Mouse (Mus musculus) bone marrow macrophage, adult 2 months (primary cell): Measurements from ENCODE around the gene Fgf11. TPM values are rescaled to one million over a fixed set of nuclear protein-coding genes. Genes with fewer than 3 reads are reported as not detected.

Experiments used
- H3K27ac ChIP-seq: 2 replicates; pipeline ENCODE4 v1.5.1; 2012; ENCODE audit warnings: low read depth, low read length; ENCODE audit not compliant: insufficient read depth
- H3K4me1 ChIP-seq: 2 replicates; pipeline ENCODE4 v1.6.1; 2012; ENCODE audit warnings: low read length; ENCODE audit not compliant: control insufficient read depth, insufficient read depth
- H3K4me3 ChIP-seq: 2 replicates; pipeline ENCODE4 v1.5.1; 2012; ENCODE audit warnings: mild to moderate bottlenecking, low read length, moderate library complexity; ENCODE audit not compliant: insufficient read depth
- CTCF ChIP-seq: IDR thresholded peaks from 2 replicates; pipeline ENCODE4 v1.5.1; 2012; ENCODE audit warnings: low read depth, mild to moderate bottlenecking, low read length, moderate library complexity
- POLR2A ChIP-seq: IDR thresholded peaks from 2 replicates; pipeline ENCODE4 v1.6.1; 2012; ENCODE audit warnings: mild to moderate bottlenecking, low read depth, low read length, borderline replicate concordance
- polyA plus RNA-seq: library from polyadenylated mRNA; stranded (reverse); fragments of >200 nt; gene quantifications from 2 replicates; pipeline ENCODE4 v1.2.4, GENCODE M21; 2012; ENCODE audit not compliant: missing spikeins, insufficient read depth, insufficient read length

The Fgf11 gene
- polyA plus RNA-seq, 1 experiment = 29.7 TPM

DNA sequence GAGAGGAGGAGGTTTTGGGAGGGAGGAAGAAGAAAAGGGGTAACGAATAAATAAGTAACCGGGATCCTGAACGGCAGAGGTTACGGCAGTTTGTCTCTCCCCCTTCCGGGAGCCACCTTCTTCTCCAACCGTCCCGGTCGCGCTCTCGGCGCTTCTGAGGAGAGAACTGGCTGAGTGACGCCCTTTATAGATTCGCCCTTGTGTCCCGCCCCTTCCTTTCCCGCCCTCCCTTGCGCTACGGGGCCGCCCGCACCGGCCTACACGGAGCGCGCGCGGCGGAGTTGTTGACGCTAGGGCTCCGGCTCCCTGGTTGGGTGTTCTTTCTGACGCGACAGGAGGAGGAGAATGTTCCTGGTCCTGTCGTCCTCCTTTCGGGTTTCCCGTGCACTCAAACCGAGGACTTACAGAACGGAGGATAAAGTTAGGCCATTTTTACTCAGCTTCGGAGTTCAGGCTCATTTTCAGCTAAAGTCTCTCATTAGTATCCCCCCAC lies 43.1 kb downstream of the Fgf11 start, which contains the start of gene Polr2a:
Gene Polr2a (minus strand): TSS at position 160 of the 493 bp plus-strand sequence.
- H3K4me1 ChIP-seq = peaks cover 28% of the 10 kb centered on the region
- TF ChIP-seq POLR2A (peak; percentile 100), CTCF (no peak)
- H3K4me3 ChIP-seq = peak within 1 kb of the TSS; percentile 83
- peak within 1 kb of the TSS; percentile 97 for H3K27ac ChIP-seq

DNA sequence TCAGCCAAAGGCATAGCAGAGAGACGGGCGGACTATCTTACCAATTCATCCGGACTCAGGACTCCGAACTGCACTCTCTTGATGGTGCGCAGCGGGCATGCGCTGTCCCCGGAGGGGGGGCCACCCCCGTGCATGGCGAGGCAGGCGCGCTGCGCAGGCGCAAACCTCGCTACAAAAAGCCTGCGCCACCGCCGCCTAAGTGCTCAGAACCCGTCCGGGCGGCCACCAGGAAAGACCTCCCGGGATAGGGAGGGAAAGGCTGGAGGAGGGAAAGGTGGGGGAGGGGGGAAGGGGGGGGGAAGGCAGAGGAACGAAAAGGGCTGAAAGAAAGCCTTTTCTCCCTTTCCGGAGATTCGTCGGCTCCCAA lies 43.6 kb downstream of the Fgf11 start:
- Histone ChIP-seq H3K4me3 (peak overlapping the region; percentile 69), H3K27ac (peak overlapping the region; percentile 94), H3K4me1 (peaks cover 30% of the 10 kb centered on the region)
- no peak for TF ChIP-seq POLR2A
- no peak for TF ChIP-seq CTCF

DNA sequence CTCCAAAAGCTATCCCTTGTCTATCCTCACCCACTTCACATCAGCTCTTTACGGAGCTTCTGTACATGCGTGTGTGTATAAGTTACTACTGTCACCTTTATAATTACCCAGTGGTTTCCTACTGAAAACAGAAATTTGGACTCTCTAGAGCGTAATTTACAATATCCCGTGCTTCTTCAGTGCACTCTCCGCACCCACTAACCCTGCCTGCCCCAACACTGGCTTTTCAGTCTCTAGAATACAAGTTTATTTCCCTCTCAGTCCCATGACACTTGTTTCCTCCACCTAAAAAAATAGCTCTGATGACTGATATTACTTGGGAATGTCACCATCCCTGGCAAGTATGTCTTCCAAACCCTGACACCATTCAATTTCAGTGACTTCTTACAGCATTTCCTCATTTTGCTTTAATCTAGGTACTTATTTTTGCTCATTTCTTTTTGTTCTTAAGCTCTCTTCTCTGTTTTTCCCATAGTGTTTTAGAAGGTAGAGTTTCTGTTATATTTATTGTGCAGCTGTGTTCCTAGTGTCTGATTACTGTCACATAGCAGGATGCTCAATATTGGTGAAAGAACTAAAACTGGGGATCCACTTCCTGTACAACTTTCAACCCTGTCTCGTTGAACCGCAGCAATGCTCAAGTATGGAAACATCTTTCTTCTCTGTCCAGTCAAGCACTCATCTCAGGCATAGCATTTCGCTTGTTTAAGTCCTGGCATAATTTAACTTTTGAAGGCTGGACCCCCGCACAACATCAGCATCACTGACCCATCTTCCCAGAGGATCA lies 44.2 kb downstream of the Fgf11 start:
- H3K27ac ChIP-seq = peak overlapping the region; percentile 94
- peak overlapping the region; percentile 69 for H3K4me3 ChIP-seq
- H3K4me1 ChIP-seq = peaks cover 36% of the 10 kb centered on the region
- TF ChIP-seq CTCF = no peak
- TF ChIP-seq POLR2A = no peak

DNA sequence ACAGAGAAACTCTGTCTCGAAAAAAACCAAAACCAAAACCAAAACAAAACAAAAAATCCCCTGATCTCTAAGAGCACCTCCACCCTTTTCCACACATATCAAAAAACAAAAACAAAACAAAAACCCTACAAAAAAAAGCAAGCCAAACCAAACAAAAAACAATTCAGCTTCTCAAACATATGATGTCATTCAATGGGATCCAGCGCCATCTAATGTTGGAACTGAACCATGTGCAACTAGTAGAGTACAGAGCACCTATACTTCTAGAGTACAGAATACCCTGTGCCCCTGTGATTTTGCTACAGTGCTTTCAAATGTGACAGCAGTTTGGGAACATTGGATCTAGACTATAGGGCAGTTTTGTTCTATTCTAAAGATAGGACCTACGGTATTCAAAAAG lies 47.0 kb downstream of the Fgf11 start:
- no peak overlapping the region for H3K27ac ChIP-seq
- TF ChIP-seq POLR2A (no peak), CTCF (no peak)
- no peak overlapping the region for H3K4me3 ChIP-seq
- peaks cover 22% of the 10 kb centered on the region for H3K4me1 ChIP-seq

DNA sequence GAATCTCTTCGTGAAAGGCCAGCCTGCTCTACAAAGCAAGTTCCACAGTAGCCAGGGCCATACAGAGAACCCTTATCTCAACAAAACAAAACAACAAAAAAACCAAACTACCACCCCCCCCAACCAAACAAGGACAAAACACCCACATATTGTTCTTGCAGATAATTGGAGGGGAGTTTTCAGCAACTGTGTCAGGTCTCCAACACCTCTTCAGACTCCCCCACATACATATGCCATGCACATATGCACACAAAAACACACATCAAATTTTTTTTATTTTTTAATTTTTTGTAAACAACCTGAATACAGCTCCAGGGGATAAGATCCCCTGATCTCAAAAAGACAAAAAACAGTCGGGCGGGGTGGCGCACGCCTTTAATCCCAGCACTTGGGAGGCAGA lies 47.4 kb downstream of the Fgf11 start:
- Histone ChIP-seq H3K27ac (no peak overlapping the region), H3K4me3 (no peak overlapping the region), H3K4me1 (peaks cover 22% of the 10 kb centered on the region)
- TF ChIP-seq CTCF = no peak

DNA sequence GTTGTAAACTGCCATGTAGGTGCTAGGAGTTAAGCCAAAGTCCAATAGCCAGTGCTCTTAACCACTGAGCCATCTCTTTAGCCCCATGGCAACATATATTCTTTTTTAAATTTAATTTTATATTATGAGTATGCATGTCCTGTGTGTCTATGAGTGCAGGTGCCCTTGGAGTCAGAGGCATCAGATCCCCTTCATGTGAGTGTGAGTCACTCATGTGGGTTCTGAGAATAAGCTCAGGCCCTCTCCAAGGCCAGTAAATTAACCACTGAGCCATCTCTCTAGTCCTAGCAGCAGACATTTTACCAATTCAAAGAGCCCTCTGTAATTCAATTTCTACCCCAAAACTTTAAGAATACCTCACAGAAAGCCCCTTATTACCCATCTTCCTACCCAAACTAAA lies 49.0 kb downstream of the Fgf11 start:
- Histone ChIP-seq H3K27ac (peak overlapping the region; percentile 70), H3K4me1 (peaks cover 22% of the 10 kb centered on the region), H3K4me3 (no peak overlapping the region)
- TF ChIP-seq POLR2A = no peak
- TF ChIP-seq CTCF = no peak

DNA sequence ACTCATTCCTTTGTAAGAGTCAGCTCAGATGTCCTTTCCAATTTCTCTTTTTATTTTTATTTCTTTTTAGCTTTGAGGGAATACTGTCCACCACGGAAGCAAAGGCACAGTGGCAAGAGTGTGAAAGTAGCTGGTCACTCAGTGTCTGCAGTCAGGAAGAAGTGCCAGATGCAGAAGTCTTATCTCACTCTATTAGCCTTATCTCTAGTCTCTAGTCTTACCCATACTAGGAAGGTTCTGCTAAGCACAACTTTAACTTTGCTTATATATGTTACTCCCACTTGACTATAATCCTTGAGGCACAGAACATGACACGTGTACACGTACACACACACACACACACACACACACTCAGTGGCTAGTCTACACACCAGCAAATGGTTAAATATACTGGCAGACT lies 50.0 kb downstream of the Fgf11 start:
- H3K4me3 ChIP-seq = no peak overlapping the region
- H3K27ac ChIP-seq = no peak overlapping the region
- H3K4me1 ChIP-seq = peaks cover 22% of the 10 kb centered on the region
- TF ChIP-seq POLR2A = no peak
- TF ChIP-seq CTCF = no peak

Other genes with a start within 250 kb of the Fgf11 start
- 0.33 TPM in 1 of 2 replicates, not detected in the other for gene Efnb3, start 241.7 kb downstream of the Fgf11 start, polyA plus RNA-seq
- gene Wrap53, start 221.6 kb downstream of the Fgf11 start, polyA plus RNA-seq = 8.2 and 8.8 TPM in 2 replicates
- gene Trp53, start 221.5 kb downstream of the Fgf11 start, polyA plus RNA-seq = 76.1 and 79.7 TPM in 2 replicates
- gene Atp1b2, start 195.9 kb downstream of the Fgf11 start, polyA plus RNA-seq = not detected in 2 replicates
- gene Shbg, start 184.0 kb downstream of the Fgf11 start, polyA plus RNA-seq = not detected in 2 replicates
- 2.5 and 4.3 TPM in 2 replicates for gene Sat2, start 179.8 kb downstream of the Fgf11 start, polyA plus RNA-seq
- 54.1 and 64.6 TPM in 2 replicates for gene Fxr2, start 168.9 kb downstream of the Fgf11 start, polyA plus RNA-seq
- gene Sox15, start 146.5 kb downstream of the Fgf11 start, polyA plus RNA-seq = not detected in 2 replicates
- 64.2 and 68.9 TPM in 2 replicates for gene Mpdu1, start 139.2 kb downstream of the Fgf11 start, polyA plus RNA-seq
- 1,401 and 1,598 TPM in 2 replicates for gene Cd68, start 135.7 kb downstream of the Fgf11 start, polyA plus RNA-seq
- 303 and 319 TPM in 2 replicates for gene Eif4a1, start 129.4 kb downstream of the Fgf11 start, polyA plus RNA-seq
- 120 and 131 TPM in 2 replicates for gene Senp3, start 119.8 kb downstream of the Fgf11 start, polyA plus RNA-seq
- 20.8 and 23.9 TPM in 2 replicates for gene Tnfsf13, start 116.1 kb downstream of the Fgf11 start, polyA plus RNA-seq
- 97.6 and 101 TPM in 2 replicates for gene Tnfsf12, start 106.0 kb downstream of the Fgf11 start, polyA plus RNA-seq
- 43.9 and 59.4 TPM in 2 replicates for gene Tnfsfm13, start 105.8 kb downstream of the Fgf11 start, polyA plus RNA-seq
- 46.5 and 69.7 TPM in 2 replicates for gene Polr2a, start 43.2 kb downstream of the Fgf11 start, polyA plus RNA-seq
- gene Slc35g3, start 39.9 kb downstream of the Fgf11 start, polyA plus RNA-seq = not detected in 2 replicates
- gene Zbtb4, start 35.9 kb downstream of the Fgf11 start, polyA plus RNA-seq = 28.8 and 38.2 TPM in 2 replicates
- gene Chrnb1, start 5.9 kb downstream of the Fgf11 start, polyA plus RNA-seq = 1.0 and 1.8 TPM in 2 replicates
- gene Tmem102, start 3.8 kb upstream of the Fgf11 start, polyA plus RNA-seq = not detected in 2 replicates
- not detected in 2 replicates for gene Gm39566, start 13.4 kb upstream of the Fgf11 start, polyA plus RNA-seq
- not detected in 2 replicates for gene Spem2, start 16.6 kb upstream of the Fgf11 start, polyA plus RNA-seq
- not detected in 2 replicates for gene Spem1, start 20.3 kb upstream of the Fgf11 start, polyA plus RNA-seq
- gene Nlgn2, start 35.9 kb upstream of the Fgf11 start, polyA plus RNA-seq = 9.9 and 10.9 TPM in 2 replicates
- 253 and 279 TPM in 2 replicates for gene Tmem256, start 36.7 kb upstream of the Fgf11 start, polyA plus RNA-seq
- 58.6 and 68.1 TPM in 2 replicates for gene Plscr3, start 44.5 kb upstream of the Fgf11 start, polyA plus RNA-seq
- not detected in 2 replicates for gene Tnk1, start 56.9 kb upstream of the Fgf11 start, polyA plus RNA-seq
- not detected in 2 replicates for gene Tmem95, start 76.2 kb upstream of the Fgf11 start, polyA plus RNA-seq
- gene Kctd11, start 79.5 kb upstream of the Fgf11 start, polyA plus RNA-seq = 6.3 and 7.1 TPM in 2 replicates
- gene Acap1, start 93.7 kb upstream of the Fgf11 start, polyA plus RNA-seq = 0.66 TPM in 1 of 2 replicates, not detected in the other
- gene 2810408A11Rik, start 99.1 kb upstream of the Fgf11 start, polyA plus RNA-seq = 1.4 TPM in 1 of 2 replicates, not detected in the other
- gene Neurl4, start 99.2 kb upstream of the Fgf11 start, polyA plus RNA-seq = 15.8 and 16.9 TPM in 2 replicates
- 92.8 and 103 TPM in 2 replicates for gene Gps2, start 112.0 kb upstream of the Fgf11 start, polyA plus RNA-seq
- gene Eif5a, start 120.1 kb upstream of the Fgf11 start, polyA plus RNA-seq = 326 and 347 TPM in 2 replicates
- gene Ybx2, start 133.9 kb upstream of the Fgf11 start, polyA plus RNA-seq = not detected in 2 replicates
- not detected in 2 replicates for gene Slc2a4, start 146.3 kb upstream of the Fgf11 start, polyA plus RNA-seq
- gene Cldn7, start 162.9 kb upstream of the Fgf11 start, polyA plus RNA-seq = not detected in 2 replicates
- gene Ctdnep1, start 179.3 kb upstream of the Fgf11 start, polyA plus RNA-seq = 176 and 194 TPM in 2 replicates
- gene Elp5, start 180.7 kb upstream of the Fgf11 start, polyA plus RNA-seq = 41.4 and 49.8 TPM in 2 replicates
- gene Gabarap, start 189.3 kb upstream of the Fgf11 start, polyA plus RNA-seq = 1,001 and 1,002 TPM in 2 replicates
- gene Phf23, start 193.9 kb upstream of the Fgf11 start, polyA plus RNA-seq = 77.6 and 78.1 TPM in 2 replicates
- 20.4 and 25.8 TPM in 2 replicates for gene Dvl2, start 198.7 kb upstream of the Fgf11 start, polyA plus RNA-seq
- 46.4 and 51.3 TPM in 2 replicates for gene Acadvl, start 213.6 kb upstream of the Fgf11 start, polyA plus RNA-seq
- 31.1 and 34.0 TPM in 2 replicates for gene Dlg4, start 215.1 kb upstream of the Fgf11 start, polyA plus RNA-seq